Mouse (Mus musculus): ENCODE measurements around the gene Rab34.

GRCm38 (mm10) chr11:78174506-78174905 lies 13.7 kb upstream of the Rab34 start:
- TF ChIP-seq CTCF (conservative IDR thresholded peaks at IDR 0.05; ENCODE audit: low read length): no peak
- TF ChIP-seq POU5F1 (IDR thresholded peaks at IDR 0.05; ENCODE audit: borderline replicate concordance, low read length): no peak
- no peak for TF ChIP-seq NANOG (IDR thresholded peaks at IDR 0.05; ENCODE audit: borderline replicate concordance, low read length)

Data from E14TG2a.4 (cell line).